Mouse (Mus musculus) heart, embryonic 15.5 days (tissue): ENCODE measurements around the gene Dync2li1. TPM values are rescaled to one million over a fixed set of nuclear protein-coding genes. Genes with fewer than 3 reads are reported as not detected.

Experiments used
- ATAC-seq: fragments of 200-750 bp; cut with Nextera tagmentation; replicated peaks from 2 replicates; pipeline ENCODE4 v1.8.0; 2017; ENCODE audit warnings: low read depth, moderate TSS enrichment; ENCODE audit not compliant: insufficient number of reproducible peaks, insufficient read depth, low FRiP score
- H3K27ac ChIP-seq: fragments of 300-500 bp; sonication (generic); 2 replicates; pipeline ENCODE4 v1.5.1; 2015; ENCODE audit warnings: mild to moderate bottlenecking, inconsistent platforms
- H3K27me3 ChIP-seq: fragments of 300-500 bp; sonication (generic); 2 replicates; pipeline ENCODE4 v1.6.1; 2015; ENCODE audit warnings: inconsistent platforms
- H3K36me3 ChIP-seq: fragments of 300-500 bp; sonication (generic); 2 replicates; pipeline ENCODE4 v1.6.1; 2015; ENCODE audit warnings: mild to moderate bottlenecking, inconsistent platforms
- H3K4me1 ChIP-seq: fragments of 300-500 bp; sonication (generic); replicated peaks from 2 replicates; pipeline ENCODE4 v1.6.1; 2015; ENCODE audit warnings: inconsistent platforms
- H3K4me2 ChIP-seq: fragments of 300-500 bp; sonication (generic); 2 replicates; pipeline ENCODE4 v1.6.1; 2015; ENCODE audit warnings: inconsistent platforms, mild to moderate bottlenecking, moderate library complexity
- H3K4me3 ChIP-seq: fragments of 300-500 bp; sonication (generic); 2 replicates; pipeline ENCODE4 v1.5.1; 2015; ENCODE audit warnings: mild to moderate bottlenecking, inconsistent platforms
- H3K9ac ChIP-seq: fragments of 300-500 bp; sonication (generic); 2 replicates; pipeline ENCODE4 v1.6.1; 2015; ENCODE audit warnings: mild to moderate bottlenecking, inconsistent platforms
- H3K9me3 ChIP-seq: fragments of 300-500 bp; sonication (generic); replicated peaks from 2 replicates; pipeline ENCODE4 v1.6.1; 2016; ENCODE audit warnings: inconsistent platforms
- WGBS: fragments of 180-500 bp; shearing (Covaris S2); methylation state at CpG from one replicate; pipeline ENCODE4 v1.1.7; 2015; ENCODE audit warnings: mixed read lengths; 5-methylcytosine and 5-hydroxymethylcytosine counted together
- polyA plus RNA-seq: library from polyadenylated mRNA; unstranded; fragments of >200 nt; fragmentation: Nextera tagmentation; extraction: Ambion mirVana; gene quantifications from 2 replicates; pipeline ENCODE4 v1.2.1, GENCODE M21; 2015

The Dync2li1 gene
- polyA plus RNA-seq, 1 experiment from 2014 or later, result 12.3 TPM

DNA sequence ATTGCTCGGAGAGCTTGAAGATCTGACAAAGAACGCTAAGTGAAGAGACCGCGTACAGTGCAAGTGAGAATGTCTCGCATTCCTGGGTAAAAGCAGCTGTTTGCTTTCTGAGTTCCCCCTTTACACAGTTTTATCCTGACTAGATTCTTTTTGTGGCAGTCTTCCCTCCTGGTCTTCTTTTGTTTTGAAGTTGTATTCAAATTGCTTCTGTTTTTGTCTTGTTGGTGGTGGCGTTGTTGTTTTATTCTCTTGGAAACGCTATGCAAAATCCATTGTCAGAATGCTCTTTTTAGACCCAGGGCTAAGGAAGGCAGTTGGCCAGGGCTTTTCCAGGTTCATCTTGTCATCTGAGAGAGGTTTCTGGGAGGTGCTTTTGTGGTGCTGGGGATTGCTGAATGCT is 29.8 kb upstream of the Dync2li1 start:
- Histone ChIP-seq H3K9me3 (no peaks in the 10 kb centered on the region), H3K4me1 (no peaks in the 10 kb centered on the region), H3K4me3 (no peak overlapping the region), H3K4me2 (no peak overlapping the region), H3K27me3 (no peaks in the 10 kb centered on the region), H3K9ac (no peak overlapping the region), H3K36me3 (no peaks in the 10 kb centered on the region), H3K27ac (no peak overlapping the region)
- WGBS, result 61% methylated on average over 7 of the region's 7 CpGs
- ATAC-seq, result no peak

DNA sequence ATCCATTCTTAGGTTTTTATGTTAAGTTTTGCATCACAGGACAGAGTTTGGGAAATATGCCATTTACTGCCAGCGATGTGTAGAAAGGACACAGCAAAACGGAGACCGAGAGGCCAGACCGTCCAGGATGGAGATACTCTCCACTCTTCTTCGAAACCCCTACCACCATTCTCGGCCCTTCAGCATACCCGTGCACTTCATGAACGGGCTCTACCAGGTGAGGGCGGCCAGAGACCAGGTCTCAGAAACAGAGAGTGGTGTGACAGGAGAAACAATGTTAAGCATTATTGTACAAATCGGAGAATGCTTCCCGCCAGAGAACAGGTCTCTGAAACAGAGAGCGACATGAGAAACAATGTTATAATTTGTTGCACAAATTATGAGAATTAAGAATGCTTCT is 28.4 kb upstream of the Dync2li1 start:
- ATAC-seq, result no peak
- Histone ChIP-seq H3K9ac (no peak overlapping the region), H3K27me3 (no peaks in the 10 kb centered on the region), H3K4me1 (peaks cover under 1% of the 10 kb centered on the region; the same call in 1 of the 2 replicates), H3K4me2 (no peak overlapping the region), H3K9me3 (no peaks in the 10 kb centered on the region), H3K36me3 (no peaks in the 10 kb centered on the region), H3K27ac (no peak overlapping the region), H3K4me3 (no peak overlapping the region)
- 87% methylated on average over 12 of the region's 12 CpGs for WGBS

DNA sequence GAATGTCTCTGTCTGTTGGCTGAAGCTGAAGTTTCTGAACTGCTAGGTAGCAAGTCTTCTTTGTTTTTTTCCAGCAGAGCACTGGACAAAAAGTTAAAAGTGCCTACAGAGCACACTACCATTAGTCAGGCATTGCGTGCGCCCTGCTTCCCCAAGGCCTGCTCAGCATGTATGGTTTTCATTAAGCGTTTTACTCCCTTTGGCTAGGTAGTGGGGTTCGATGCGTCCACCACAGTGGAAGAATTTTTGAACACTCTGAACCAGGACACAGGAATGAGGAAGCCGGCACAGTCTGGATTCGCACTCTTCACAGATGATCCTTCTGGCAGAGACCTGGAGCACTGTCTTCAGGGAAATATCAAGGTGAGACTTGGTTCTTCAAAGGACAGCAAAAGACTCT is 27.4 kb upstream of the Dync2li1 start:
- Histone ChIP-seq H3K9ac (no peak overlapping the region), H3K27ac (no peak overlapping the region), H3K27me3 (no peaks in the 10 kb centered on the region), H3K36me3 (no peaks in the 10 kb centered on the region), H3K4me2 (no peak overlapping the region), H3K4me3 (no peak overlapping the region), H3K9me3 (no peaks in the 10 kb centered on the region), H3K4me1 (peaks cover 6% of the 10 kb centered on the region)
- WGBS, result 86% methylated on average over 7 of the region's 7 CpGs
- no peak for ATAC-seq

DNA sequence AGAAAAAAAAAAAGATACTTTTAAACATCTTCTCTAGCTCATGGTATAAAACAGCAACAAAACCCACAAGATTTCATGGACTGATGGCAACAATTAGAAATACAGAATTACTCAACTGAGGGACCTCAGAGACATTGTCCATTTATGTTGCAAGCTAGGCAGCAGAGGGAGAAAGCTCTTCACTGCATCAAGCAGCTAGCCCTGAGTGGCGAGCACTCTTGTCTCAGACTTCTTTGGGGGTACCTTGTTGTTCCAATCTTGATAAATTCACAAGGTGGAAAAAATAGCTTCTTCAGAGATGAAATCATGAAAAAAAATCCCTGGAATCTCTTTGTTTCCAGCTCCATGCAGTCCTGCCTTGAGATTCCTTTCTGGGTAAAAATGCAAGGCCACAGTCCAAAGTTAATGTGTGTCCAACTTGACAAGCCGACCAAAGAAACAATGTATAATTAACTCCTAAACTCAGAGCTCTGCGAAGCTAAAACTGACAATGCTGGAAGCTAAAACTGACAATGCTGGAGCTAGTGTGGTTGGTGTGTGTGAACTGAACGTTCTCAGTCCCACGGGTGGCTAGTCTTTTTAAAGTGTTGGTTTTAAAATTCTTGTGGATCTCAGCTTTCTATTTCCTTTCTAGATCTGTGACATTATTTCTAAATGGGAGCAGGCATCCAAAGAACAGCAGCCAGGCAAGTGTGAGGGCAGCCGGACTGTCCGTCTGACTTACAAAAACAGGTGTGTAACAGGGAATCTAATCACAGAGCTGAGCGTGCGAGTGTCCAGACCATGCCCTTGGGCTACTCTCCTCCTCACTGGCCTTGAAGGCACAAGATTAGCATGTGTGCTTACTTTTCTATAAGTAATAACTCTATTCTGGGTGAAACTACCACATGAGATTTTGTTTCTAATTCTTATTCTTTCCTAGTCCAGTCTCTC is 26.0 kb upstream of the Dync2li1 start:
- Histone ChIP-seq H3K9ac (no peak overlapping the region), H3K36me3 (no peaks in the 10 kb centered on the region), H3K9me3 (no peaks in the 10 kb centered on the region), H3K27ac (no peak overlapping the region), H3K4me1 (peaks cover 6% of the 10 kb centered on the region), H3K4me3 (no peak overlapping the region), H3K27me3 (no peaks in the 10 kb centered on the region), H3K4me2 (no peak overlapping the region)
- 75% methylated on average over 9 of the region's 9 CpGs for WGBS
- ATAC-seq, result no peak

DNA sequence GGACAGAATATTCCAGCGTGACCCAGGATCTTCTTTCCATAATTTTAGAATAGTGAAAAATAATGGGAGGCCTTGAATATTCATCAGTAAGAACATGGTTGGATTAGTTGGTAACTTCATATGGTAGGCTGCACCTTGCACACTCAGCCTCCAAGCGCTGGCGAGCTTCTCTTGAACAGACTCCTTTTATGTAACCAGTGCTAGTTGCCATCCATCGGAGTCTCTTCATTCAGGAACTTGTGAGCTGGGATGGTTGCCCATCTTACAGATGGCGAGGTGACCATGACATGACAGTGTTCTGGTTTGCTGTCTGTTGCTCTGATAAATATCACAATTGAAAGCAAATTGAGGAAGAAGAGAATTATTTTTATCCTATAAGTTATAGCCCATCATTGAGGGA is 24.5 kb upstream of the Dync2li1 start:
- WGBS, result 91% methylated on average over 5 of the region's 5 CpGs
- Histone ChIP-seq H3K9ac (no peak overlapping the region), H3K4me3 (no peak overlapping the region), H3K27me3 (no peaks in the 10 kb centered on the region), H3K36me3 (no peaks in the 10 kb centered on the region), H3K27ac (no peak overlapping the region), H3K4me2 (no peak overlapping the region), H3K9me3 (no peaks in the 10 kb centered on the region), H3K4me1 (peaks cover 6% of the 10 kb centered on the region)
- no peak for ATAC-seq

DNA sequence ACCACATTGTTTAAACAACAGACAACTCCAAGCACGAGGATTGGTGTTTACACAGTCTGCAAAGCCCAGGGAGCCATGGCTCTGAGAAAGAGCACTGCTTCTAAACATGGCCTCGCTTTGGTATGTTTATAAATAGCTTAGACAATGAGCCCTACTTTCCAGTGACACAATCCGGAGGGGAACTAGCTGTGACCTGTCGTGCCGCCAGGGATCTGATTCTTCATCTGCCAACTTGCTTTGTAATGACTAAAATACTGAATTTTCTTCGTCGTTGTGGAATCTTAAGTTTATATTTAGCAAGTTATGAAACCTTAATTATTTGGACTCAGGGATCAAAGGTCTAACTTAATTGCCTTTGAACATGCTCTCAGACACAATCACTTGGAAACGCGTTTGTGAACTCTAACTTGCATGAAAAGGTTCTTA is 23.1 kb upstream of the Dync2li1 start:
- 36% methylated on average over 9 of the region's 9 CpGs for WGBS
- ATAC-seq, result no peak

DNA sequence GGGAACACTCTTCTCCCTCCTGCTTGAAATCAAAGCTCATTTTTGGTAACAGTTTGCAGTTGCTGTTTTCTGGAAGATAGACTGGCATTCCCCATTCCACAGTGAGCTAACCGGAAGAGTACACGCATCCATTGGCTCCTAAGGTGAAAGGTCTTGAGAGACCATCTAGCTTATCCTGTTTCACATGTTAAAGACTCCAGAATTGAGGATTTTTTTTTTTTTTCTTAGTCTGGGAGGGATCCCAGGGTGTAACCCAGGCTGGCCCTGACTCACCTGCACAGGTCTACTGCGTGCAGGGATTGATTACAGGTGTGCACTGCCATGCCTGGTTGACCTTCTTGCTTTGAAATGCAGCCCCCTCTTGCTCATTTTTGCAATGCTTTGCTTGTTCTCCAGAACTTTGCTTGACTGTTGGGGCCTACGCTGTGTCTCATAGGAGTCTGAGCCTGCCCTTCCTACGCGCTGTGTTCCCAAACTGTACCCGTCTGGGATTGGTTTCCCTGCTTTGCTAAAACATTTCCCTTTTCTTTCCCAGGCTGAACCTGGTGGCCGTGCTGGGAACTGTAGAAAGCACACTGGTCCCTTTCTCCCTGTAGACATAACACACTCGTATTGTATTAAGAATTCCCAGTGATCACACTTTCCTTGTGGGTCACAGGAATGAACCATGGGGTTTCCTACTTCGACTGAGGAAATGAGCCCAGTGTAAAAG is 22.4 kb upstream of the Dync2li1 start:
- no peak overlapping the region for H3K27ac ChIP-seq
- 86% methylated on average over 10 of the region's 10 CpGs for WGBS

More for the DNA sequence above, 23.1 kb upstream of the Dync2li1 start:
- H3K9ac ChIP-seq, result no peak overlapping the region
- H3K27me3 ChIP-seq, result no peaks in the 10 kb centered on the region
- H3K36me3 ChIP-seq, result no peaks in the 10 kb centered on the region
- no peak overlapping the region for H3K4me3 ChIP-seq
- no peaks in the 10 kb centered on the region for H3K9me3 ChIP-seq
- peaks cover 6% of the 10 kb centered on the region for H3K4me1 ChIP-seq
- H3K27ac ChIP-seq, result no peak overlapping the region
- no peak overlapping the region for H3K4me2 ChIP-seq

DNA sequence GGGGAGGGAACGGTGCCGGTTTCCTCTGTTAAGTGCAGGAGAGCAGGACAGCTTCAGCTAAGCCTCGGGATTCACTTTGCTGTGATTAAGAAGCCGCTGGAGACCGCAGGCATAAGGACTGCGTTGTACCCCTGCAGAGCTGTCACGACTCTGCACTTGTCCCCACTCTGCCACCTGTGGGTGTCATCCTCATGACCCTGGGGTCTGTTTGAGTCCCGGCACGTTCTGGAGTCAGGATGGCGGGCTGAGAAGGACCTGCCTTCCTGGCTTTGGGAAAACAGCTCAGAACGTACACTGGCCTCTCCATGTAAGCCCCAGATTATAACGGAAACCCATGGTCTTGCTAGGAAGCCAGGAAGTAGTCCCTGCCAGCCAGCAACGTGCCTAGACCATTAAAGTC is 19.3 kb upstream of the Dync2li1 start:
- H3K36me3 ChIP-seq, result no peaks in the 10 kb centered on the region
- H3K27ac ChIP-seq, result no peak overlapping the region
- no peak overlapping the region for H3K9ac ChIP-seq
- H3K4me2 ChIP-seq, result 0 out of 2 replicates have a peak overlapping the region, but pooled peaks have one; percentile 1
- ATAC-seq, result no peak
- H3K4me1 ChIP-seq, result peaks cover 6% of the 10 kb centered on the region
- WGBS, result 42% methylated on average over 13 of the region's 13 CpGs
- no peak overlapping the region for H3K4me3 ChIP-seq
- no peaks in the 10 kb centered on the region for H3K9me3 ChIP-seq
- H3K27me3 ChIP-seq, result no peaks in the 10 kb centered on the region

More for the DNA sequence above, 22.4 kb upstream of the Dync2li1 start:
- Histone ChIP-seq H3K4me3 (no peak overlapping the region), H3K4me2 (no peak overlapping the region), H3K9me3 (no peaks in the 10 kb centered on the region), H3K4me1 (peaks cover 6% of the 10 kb centered on the region), H3K27me3 (no peaks in the 10 kb centered on the region), H3K36me3 (no peaks in the 10 kb centered on the region), H3K9ac (no peak overlapping the region)
- no peak for ATAC-seq

DNA sequence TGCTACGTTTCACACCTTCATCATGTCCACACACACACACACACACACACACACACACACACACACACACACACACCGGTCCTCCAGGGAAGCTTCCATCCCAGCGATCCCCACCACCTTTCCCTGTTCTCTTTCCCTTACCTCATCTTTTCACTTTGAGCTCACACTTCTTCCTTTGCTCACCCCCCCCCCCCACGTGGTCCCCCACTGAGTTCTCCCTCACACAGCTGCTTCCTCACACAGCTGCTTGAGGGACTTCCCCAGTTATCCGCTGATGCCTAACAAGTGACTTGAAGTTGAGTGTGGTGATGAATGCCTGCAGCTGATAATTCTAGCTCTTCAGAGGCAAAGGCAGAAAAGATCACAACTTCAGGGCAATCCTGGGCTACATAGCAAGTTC is 18.7 kb upstream of the Dync2li1 start:
- 58% methylated on average over 5 of the region's 5 CpGs for WGBS
- no peaks in the 10 kb centered on the region for H3K27me3 ChIP-seq
- no peak overlapping the region for H3K4me2 ChIP-seq
- no peaks in the 10 kb centered on the region for H3K9me3 ChIP-seq
- peaks cover 6% of the 10 kb centered on the region for H3K4me1 ChIP-seq
- H3K4me3 ChIP-seq, result no peak overlapping the region
- H3K27ac ChIP-seq, result no peak overlapping the region
- H3K36me3 ChIP-seq, result no peaks in the 10 kb centered on the region
- no peak for ATAC-seq
- H3K9ac ChIP-seq, result no peak overlapping the region

DNA sequence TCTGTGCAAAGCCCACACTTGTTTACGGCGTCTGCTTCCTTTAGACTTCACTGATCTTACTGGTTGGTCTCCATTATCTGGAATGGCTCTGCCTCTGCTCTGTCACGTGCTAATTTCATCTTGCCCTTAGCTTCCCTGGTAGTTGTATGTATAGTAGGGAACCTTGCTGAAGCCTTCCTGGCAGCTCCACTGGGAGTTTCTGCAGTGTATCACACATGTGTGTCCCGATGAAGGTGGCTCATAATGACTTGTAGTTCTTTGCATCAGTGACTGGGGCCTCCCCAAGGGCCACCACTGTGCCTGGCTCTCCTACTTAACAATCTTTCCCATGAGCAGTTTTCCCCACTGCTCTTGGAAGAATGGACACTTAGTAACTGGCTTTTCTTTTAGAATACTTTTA is 17.7 kb upstream of the Dync2li1 start:
- no peak overlapping the region for H3K4me2 ChIP-seq

DNA sequence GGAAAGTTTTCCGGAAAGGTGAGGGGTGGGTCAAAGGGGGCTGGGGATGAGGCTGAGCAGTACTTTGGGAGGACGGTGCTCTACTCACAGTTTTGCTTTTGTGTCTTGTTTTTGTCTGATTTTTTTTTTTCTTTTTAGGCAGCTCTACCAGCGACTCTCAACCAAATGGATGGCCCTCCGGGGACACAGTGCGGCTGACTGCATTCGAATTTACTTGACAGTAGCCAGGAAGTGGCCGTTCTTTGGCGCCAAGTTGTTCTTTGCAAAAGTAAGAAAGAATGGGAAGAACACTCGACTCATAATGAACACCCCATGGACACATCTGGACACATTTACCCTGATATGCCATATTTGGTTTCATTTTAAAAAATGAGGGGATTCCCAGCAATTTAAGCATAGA is 14.8 kb upstream of the Dync2li1 start:
- H3K4me1 ChIP-seq, result no peaks in the 10 kb centered on the region
- no peak overlapping the region for H3K27ac ChIP-seq
- no peak overlapping the region for H3K4me2 ChIP-seq
- H3K27me3 ChIP-seq, result no peaks in the 10 kb centered on the region
- H3K9me3 ChIP-seq, result no peaks in the 10 kb centered on the region
- no peak overlapping the region for H3K9ac ChIP-seq
- H3K4me3 ChIP-seq, result no peak overlapping the region
- no peak for ATAC-seq
- 0 out of 2 replicates have a peak, but pooled peaks cover 5% of the 10 kb centered on the region for H3K36me3 ChIP-seq
- 81% methylated on average over 9 of the region's 9 CpGs for WGBS

More for the DNA sequence above, 17.7 kb upstream of the Dync2li1 start:
- ATAC-seq, result no peak
- 69% methylated on average over 4 of the region's 4 CpGs for WGBS
- no peaks in the 10 kb centered on the region for H3K27me3 ChIP-seq
- 0 out of 2 replicates have a peak, but pooled peaks cover 4% of the 10 kb centered on the region for H3K36me3 ChIP-seq
- H3K27ac ChIP-seq, result no peak overlapping the region
- H3K4me3 ChIP-seq, result no peak overlapping the region
- no peaks in the 10 kb centered on the region for H3K4me1 ChIP-seq
- H3K9me3 ChIP-seq, result no peaks in the 10 kb centered on the region
- H3K9ac ChIP-seq, result no peak overlapping the region
